8 mouse cellular contexts compared by ENCODE assay signal in genomic region chr15:84230661-84231060, GRCm38 (mm10). TPM values are rescaled to one million over a fixed set of nuclear protein-coding genes. Genes with fewer than 3 reads are reported as not detected.
A peak's percentile ranks its signal among the peaks of the same experiment; 100 is the strongest.
DNase-seq lines count a peak whose midpoint lies in the region; ATAC-seq and TF ChIP-seq lines count a peak whose summit lies in the region.

No protein-coding gene starts in this region.

- H3K27me3 ChIP-seq in intestine, embryonic 15.5 days (replicated peaks) = peaks cover 7% of the 10 kb centered on the region; the same call in 1 of the 2 replicates
- peaks cover 30% of the 10 kb centered on the region for H3K27me3 ChIP-seq in midbrain, embryonic 12.5 days

- no peak for DNase-seq in gastrocnemius, adult 2 months
- DNase-seq in gastrocnemius, adult 18-20 months (ENCODE audit: low spot score) = no peak
- DNase-seq in right cerebral cortex, postnatal 4 days = no peak
- DNase-seq in B cell, adult 2 months = no peak
- DNase-seq in urinary bladder, postnatal 14 days (ENCODE audit: low spot score) = no peak

- H3K9me3 ChIP-seq in intestine, embryonic 15.5 days = no peaks in the 10 kb centered on the region
- no peaks in the 10 kb centered on the region for H3K9me3 ChIP-seq in midbrain, embryonic 12.5 days

- peak; percentile 78 for ATAC-seq in erythroid progenitor cell, adult 5-6 weeks (replicated peaks; ENCODE audit: low FRiP score, poor library complexity, severe bottlenecking)
- peak; percentile 19; the same call in 1 of the 2 replicates for ATAC-seq in intestine, embryonic 15.5 days
- ATAC-seq in midbrain, embryonic 12.5 days (ENCODE audit: low FRiP score, low read depth) = no peak

- no peaks in the 10 kb centered on the region for H3K36me3 ChIP-seq in intestine, embryonic 15.5 days
- no peaks in the 10 kb centered on the region for H3K36me3 ChIP-seq in midbrain, embryonic 12.5 days

- H3K4me1 ChIP-seq in intestine, embryonic 15.5 days (replicated peaks) = peaks cover 16% of the 10 kb centered on the region
- peaks cover 45% of the 10 kb centered on the region for H3K4me1 ChIP-seq in midbrain, embryonic 12.5 days

- H3K9ac ChIP-seq in intestine, embryonic 15.5 days = no peak overlapping the region
- peak overlapping the region; percentile 73; the same call in 1 of the 2 replicates for H3K9ac ChIP-seq in midbrain, embryonic 12.5 days (replicated peaks)

- H3K4me3 ChIP-seq in gastrocnemius, adult 2 months = no peak overlapping the region
- H3K4me3 ChIP-seq in intestine, embryonic 15.5 days (replicated peaks) = no peak overlapping the region
- no peak overlapping the region for H3K4me3 ChIP-seq in midbrain, embryonic 12.5 days

- WGBS in intestine, embryonic 15.5 days = 22% methylated on average over 5 of the region's 5 CpGs
- WGBS in midbrain, embryonic 12.5 days = 10% methylated on average over 5 of the region's 5 CpGs

- H3K4me2 ChIP-seq in intestine, embryonic 15.5 days (replicated peaks) = peak overlapping the region; percentile 88
- H3K4me2 ChIP-seq in midbrain, embryonic 12.5 days (replicated peaks) = peak overlapping the region; percentile 93

- no peak for TF ChIP-seq CTCF in gastrocnemius, adult 2 months (IDR thresholded peaks at IDR 0.05)

- intact Hi-C loops in gastrocnemius, adult 2 months (cut with DNase I) = no loop called here

- H3K27ac ChIP-seq in gastrocnemius, adult 2 months = peak overlapping the region; percentile 97
- no peak overlapping the region for H3K27ac ChIP-seq in intestine, embryonic 15.5 days
- H3K27ac ChIP-seq in midbrain, embryonic 12.5 days (replicated peaks) = peak overlapping the region; percentile 83

RNA-seq across cellular contexts. Expression of gene Parvb, which starts 1.2 kb away (rescaled TPM):
- total RNA-seq in gastrocnemius, adult 2 months (2021) = 10 to 100 TPM; 48.4 to 63.3 TPM
- total RNA-seq in gastrocnemius, adult 18-20 months (2021) = 10 to 100 TPM; 35.7 to 58.2 TPM
- total RNA-seq in erythroid progenitor cell, adult 5-6 weeks (2015; ENCODE audit: low replicate concordance) = 87.9 and 89.7 TPM in 2 replicates
- total RNA-seq in erythroid progenitor cell, adult 5-6 weeks (2017; ENCODE audit: low replicate concordance) = 26.2 and 32.4 TPM in 2 replicates
- polyA plus RNA-seq in intestine, embryonic 15.5 days (2015; fragmentation: Nextera tagmentation; extraction: Ambion mirVana) = 3.2 and 3.9 TPM in 2 replicates
- 5.9 and 6.5 TPM in 2 replicates for polyA plus RNA-seq in midbrain, embryonic 12.5 days (2016; fragmentation: Nextera tagmentation; extraction: Ambion mirVana)

RNA-seq across cellular contexts. Expression of gene Samm50, which starts 38.6 kb away (rescaled TPM):
- total RNA-seq in gastrocnemius, adult 2 months (2021) = 100 to 1,000 TPM; 154 to 224 TPM
- total RNA-seq in gastrocnemius, adult 18-20 months (2021) = 100 to 1,000 TPM; 174 to 210 TPM
- total RNA-seq in erythroid progenitor cell, adult 5-6 weeks (2015; ENCODE audit: low replicate concordance) = 9.0 and 12.6 TPM in 2 replicates
- 4.1 and 18.0 TPM in 2 replicates for total RNA-seq in erythroid progenitor cell, adult 5-6 weeks (2017; ENCODE audit: low replicate concordance)
- 148 and 151 TPM in 2 replicates for polyA plus RNA-seq in intestine, embryonic 15.5 days (2015; fragmentation: Nextera tagmentation; extraction: Ambion mirVana)
- 86.8 and 99.4 TPM in 2 replicates for polyA plus RNA-seq in midbrain, embryonic 12.5 days (2016; fragmentation: Nextera tagmentation; extraction: Ambion mirVana)

Comparison
In these comparisons a context has a peak if more than half of its experiments do, and no peak if none do; other contexts are left out.
1. RNA of gene Samm50, which starts 38.6 kb away (total RNA-seq): 154 to 224 TPM in gastrocnemius, adult 2 months and 174 to 210 TPM in gastrocnemius, adult 18-20 months; 4.1 to 18.0 TPM in erythroid progenitor cell, adult 5-6 weeks; every median in the first group is over 4 times any median in the second.